Comparison of ENCODE assay signal across 8 mouse cellular contexts in genomic region chr19:5297903-5298800, GRCm38 (mm10). TPM values are rescaled to one million over a fixed set of nuclear protein-coding genes. Genes with fewer than 3 reads are reported as not detected.
DNase-seq lines count a peak whose midpoint lies in the region; ATAC-seq and TF ChIP-seq lines count a peak whose summit lies in the region.

TSS of gene Gal3st3 (plus strand) at chr19:5298331.

- WGBS in forebrain, postnatal 0 days: 5% methylated on average over 30 of the region's 32 CpGs
- 3% methylated on average over 32 of the region's 32 CpGs for WGBS in midbrain, embryonic 16.5 days

- H3K9ac ChIP-seq in forebrain, postnatal 0 days: peak within 1 kb of the TSS; percentile 88
- H3K9ac ChIP-seq in midbrain, embryonic 16.5 days (ENCODE audit: low read depth, low read length): peak within 1 kb of the TSS; percentile 69

- peak within 1 kb of the TSS; percentile 68 for H3K4me2 ChIP-seq in forebrain, postnatal 0 days (ENCODE audit: low read depth)
- peak within 1 kb of the TSS; percentile 71 for H3K4me2 ChIP-seq in midbrain, embryonic 16.5 days (ENCODE audit: low read length)

- H3K9me3 ChIP-seq in forebrain, postnatal 0 days (ENCODE audit: low read length): no peaks in the 10 kb centered on the region
- H3K9me3 ChIP-seq in midbrain, embryonic 16.5 days (replicated peaks; ENCODE audit: control insufficient read depth, low read length, poor library complexity, severe bottlenecking): no peaks in the 10 kb centered on the region

- H3K36me3 ChIP-seq in forebrain, postnatal 0 days (ENCODE audit: insufficient read depth): peaks cover 9% of the 10 kb centered on the region
- H3K36me3 ChIP-seq in midbrain, embryonic 16.5 days (ENCODE audit: control insufficient read depth, insufficient read depth, low read length): peaks cover 2% of the 10 kb centered on the region

- no peaks in the 10 kb centered on the region for H3K27me3 ChIP-seq in forebrain, postnatal 0 days (ENCODE audit: insufficient read depth, low read length)
- no peaks in the 10 kb centered on the region for H3K27me3 ChIP-seq in midbrain, embryonic 16.5 days (ENCODE audit: control insufficient read depth, insufficient read depth, low read depth, low read length)

- H3K27ac ChIP-seq in forebrain, postnatal 0 days (ENCODE audit: low read depth, low read length): peak within 1 kb of the TSS; percentile 81
- peak within 1 kb of the TSS; percentile 71 for H3K27ac ChIP-seq in midbrain, embryonic 16.5 days (ENCODE audit: low read length)

- TF ChIP-seq CTCF in forebrain, postnatal 0 days (IDR thresholded peaks at IDR 0.05; ENCODE audit: low read depth): no peak

- ATAC-seq in forebrain, postnatal 0 days: peak; percentile 59
- ATAC-seq in midbrain, embryonic 16.5 days: peak; percentile 73

- DNase-seq in R1 (ENCODE audit: low read depth, low spot score): peak; percentile 43
- DNase-seq in cerebellum, adult 11-12 months: peak; percentile 58
- peak; percentile 79 for DNase-seq in forebrain, postnatal 0 days
- peak; percentile 52 to 63 for DNase-seq in layer of hippocampus, postnatal 14 days (ENCODE audit: low spot score in 2 of 2)
- DNase-seq in urinary bladder, adult 2 months (ENCODE audit: low spot score): no peak
- DNase-seq in spleen, adult 18-20 months: no peak
- no peak for DNase-seq in kidney, adult 11 months

- H3K4me3 ChIP-seq in forebrain, postnatal 0 days (ENCODE audit: low read depth, low read length): peak within 1 kb of the TSS; percentile 66
- peak within 1 kb of the TSS; percentile 54 for H3K4me3 ChIP-seq in midbrain, embryonic 16.5 days (ENCODE audit: low read depth, low read length)

- peaks cover 23% of the 10 kb centered on the region for H3K4me1 ChIP-seq in forebrain, postnatal 0 days (ENCODE audit: insufficient read depth)
- H3K4me1 ChIP-seq in midbrain, embryonic 16.5 days (ENCODE audit: control insufficient read depth, insufficient read depth, low read length): peaks cover 45% of the 10 kb centered on the region

RNA-seq across cellular contexts. Expression of gene Gal3st3, which starts in this region (rescaled TPM):
- 14.8 and 19.4 TPM in 2 replicates for total RNA-seq in forebrain, postnatal 0 days (2014; rRNA removed)
- 46.9 and 50.4 TPM in 2 replicates for polyA plus RNA-seq in forebrain, postnatal 0 days (2015; fragmentation: Nextera tagmentation; extraction: Ambion mirVana)
- total RNA-seq in layer of hippocampus, postnatal 14 days (2021): 100 to 1,000 TPM; 129 to 132 TPM
- 41.6 and 49.4 TPM in 2 replicates for polyA plus RNA-seq in midbrain, embryonic 16.5 days (2015; fragmentation: Nextera tagmentation; extraction: Ambion mirVana)
- polyA plus RNA-seq in urinary bladder, adult 2 months (2012; rRNA removed): 0.03 and 0.04 TPM in 2 replicates

Comparison
In these comparisons a context has a peak if more than half of its experiments do, and no peak if none do; other contexts are left out.
1. RNA of gene Gal3st3 (polyA plus RNA-seq): 46.9 to 50.4 TPM in forebrain, postnatal 0 days and 41.6 to 49.4 TPM in midbrain, embryonic 16.5 days; 0.03 to 0.04 TPM in urinary bladder, adult 2 months; every median in the first group is over 10 times any median in the second.
2. DNase-seq: peak in R1 (single experiment), cerebellum, adult 11-12 months (single experiment), forebrain, postnatal 0 days (single experiment) and layer of hippocampus, postnatal 14 days (2 of 2); none in urinary bladder, adult 2 months (single experiment), spleen, adult 18-20 months (0 of 2) and kidney, adult 11 months (single experiment).